Mouse (Mus musculus) heart, adult 2 months (tissue): ENCODE measurements around the gene Phlpp2. TPM values are rescaled to one million over a fixed set of nuclear protein-coding genes. Genes with fewer than 3 reads are reported as not detected.

Experiments used
- DNase-seq, 2 experiments: peaks; one replicate each; pipeline ENCODE4 v3.0.0; 2021
- H3K27ac ChIP-seq: fragments of 200-600 bp; 2 replicates; pipeline ENCODE4 v1.8.1; 2022
- H3K27me3 ChIP-seq: fragments of 200-500 bp; 2 replicates; pipeline ENCODE4 v1.6.1; 2012; ENCODE audit warnings: mild to moderate bottlenecking, low read length, inconsistent platforms, mixed read lengths; ENCODE audit not compliant: control insufficient read depth, insufficient read depth
- H3K36me3 ChIP-seq: fragments of 200-500 bp; 2 replicates; pipeline ENCODE4 v1.6.1; 2012; ENCODE audit warnings: low read length, inconsistent platforms; ENCODE audit not compliant: control insufficient read depth, insufficient read depth
- H3K4me1 ChIP-seq: fragments of 200-500 bp; 2 replicates; pipeline ENCODE4 v1.6.1; 2011; ENCODE audit warnings: low read length; ENCODE audit not compliant: control insufficient read depth, insufficient read depth
- H3K4me3 ChIP-seq: fragments of 200-600 bp; 2 replicates; pipeline ENCODE4 v1.8.1; 2022
- H3K79me2 ChIP-seq: fragments of 200-500 bp; replicated peaks from 2 replicates; pipeline ENCODE4 v1.6.1; 2012; ENCODE audit warnings: mild to moderate bottlenecking, inconsistent platforms, low read length, moderate library complexity, mixed read lengths; ENCODE audit not compliant: control insufficient read depth, insufficient read depth
- H3K9ac ChIP-seq: fragments of 200-500 bp; 2 replicates; pipeline ENCODE4 v1.6.1; 2012; ENCODE audit warnings: low read depth, mild to moderate bottlenecking, control low read depth, inconsistent platforms, low read length, mixed read lengths
- CTCF ChIP-seq: fragments of 200-600 bp; IDR thresholded peaks from 2 replicates; pipeline ENCODE4 v1.8.1; 2022; ENCODE audit warnings: antibody characterized with exemption, mild to moderate bottlenecking, moderate library complexity
- EP300 ChIP-seq: fragments of 200-500 bp; IDR thresholded peaks from 2 replicates; pipeline ENCODE4 v1.6.1; 2011; ENCODE audit warnings: low read depth, low read length, control low read depth; ENCODE audit not compliant: insufficient read depth
- POLR2A ChIP-seq: fragments of 200-500 bp; IDR thresholded peaks from 2 replicates; pipeline ENCODE4 v1.6.1; 2011; ENCODE audit warnings: mild to moderate bottlenecking, low read depth, low read length, control low read depth; ENCODE audit not compliant: insufficient read depth
- WGBS: fragments of 180-500 bp; shearing (Covaris S2); methylation state at CpG from one replicate; pipeline ENCODE4 v1.1.7; 2018; 5-methylcytosine and 5-hydroxymethylcytosine counted together
- intact Hi-C: fragments of 180-260 bp; cut with DNase I; formaldehyde crosslinking; loops from one replicate; pipeline ENCODE4 v1.15.1; 2025
- polyA plus RNA-seq: library from polyadenylated mRNA; depleted of rRNA; stranded (reverse); fragments of >200 nt; gene quantifications from 2 replicates; pipeline ENCODE4 v1.2.3, GENCODE M21; 2012
- total RNA-seq, 2 experiments: library from RNA; stranded (reverse); gene quantifications; 2 replicates each; pipeline ENCODE4 v1.2.3; 2021

Phlpp2 gene
- total and polyA plus RNA-seq, 3 experiments = 2.1 to 4.6 (median 3.2) TPM

- peak; percentile 98 for TF ChIP-seq CTCF
- TF ChIP-seq EP300 = 0 out of 2 replicates have a peak, but pooled peaks have one; percentile 59
- TF ChIP-seq POLR2A = no peak
- peak; percentile 57 to 61 for DNase-seq
- peaks cover 1% of the 10 kb centered on the region; the same call in 1 of the 2 replicates for H3K36me3 ChIP-seq
- intact Hi-C loops = loop anchor here (1.0 to 10.0 kb wide), 2 partner anchors 64 to 221 kb away; partner anchors contain the start of gene Zfp612
- H3K79me2 ChIP-seq = no peaks in the 10 kb centered on the region
- H3K27ac ChIP-seq = no peak overlapping the region
- 36% methylated on average over 6 of the region's 6 CpGs for WGBS
- H3K9ac ChIP-seq = no peak overlapping the region
- peaks cover under 1% of the 10 kb centered on the region; the same call in 1 of the 2 replicates for H3K4me1 ChIP-seq
- H3K4me3 ChIP-seq = no peak overlapping the region
- H3K27me3 ChIP-seq = no peaks in the 10 kb centered on the region
Measured at GRCm38 (mm10) chr8:109853423-109853822, 14.9 kb upstream of the Phlpp2 start.

DNA sequence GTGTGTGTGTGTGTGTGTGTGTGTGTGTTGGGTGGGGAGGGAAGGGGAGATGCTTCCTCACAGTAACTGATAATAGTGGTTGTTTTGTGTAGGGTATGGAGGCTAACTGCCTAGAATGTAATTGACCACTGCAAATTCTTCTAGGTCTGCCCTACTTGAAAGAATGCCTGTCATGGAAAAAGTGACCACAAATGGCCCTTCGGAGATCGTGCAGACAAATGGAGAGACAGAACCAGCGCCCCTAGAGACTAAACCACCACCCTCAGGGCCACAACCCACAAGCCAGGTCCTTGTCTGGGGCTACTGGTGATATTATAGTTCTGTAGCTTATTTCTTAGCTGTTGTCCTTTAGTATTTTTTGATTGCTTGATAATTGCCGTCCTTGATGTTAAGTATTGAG is 13.8 kb upstream of the Phlpp2 start:
- peaks cover 2% of the 10 kb centered on the region; the same call in 1 of the 2 replicates for H3K36me3 ChIP-seq
- H3K79me2 ChIP-seq = no peaks in the 10 kb centered on the region
- no peaks in the 10 kb centered on the region for H3K27me3 ChIP-seq
- no peak for DNase-seq
- 92% methylated on average over 4 of the region's 4 CpGs for WGBS
- TF ChIP-seq EP300 = no peak
- no peaks in the 10 kb centered on the region for H3K4me1 ChIP-seq
- H3K4me3 ChIP-seq = no peak overlapping the region
- intact Hi-C loops = loop anchor here (10.0 kb wide), 1 partner anchor 220 kb away; the partner anchor contains the start of gene Zfp612
- no peak overlapping the region for H3K9ac ChIP-seq
- no peak overlapping the region for H3K27ac ChIP-seq

GRCm38 (mm10) chr8:109855451-109855850 is 12.9 kb upstream of the Phlpp2 start:
- no peak overlapping the region for H3K9ac ChIP-seq
- no peak overlapping the region for H3K27ac ChIP-seq
- no peak for DNase-seq
- H3K79me2 ChIP-seq = no peaks in the 10 kb centered on the region
- H3K4me1 ChIP-seq = no peaks in the 10 kb centered on the region
- TF ChIP-seq EP300 (no peak), POLR2A (no peak), CTCF (no peak)
- no peak overlapping the region for H3K4me3 ChIP-seq
- WGBS = 96% methylated on average over 6 of the region's 6 CpGs
- H3K27me3 ChIP-seq = no peaks in the 10 kb centered on the region
- intact Hi-C loops = loop anchor here (10.0 kb wide), 1 partner anchor 219 kb away; the partner anchor contains the start of gene Zfp612
- peaks cover 2% of the 10 kb centered on the region for H3K36me3 ChIP-seq

DNA sequence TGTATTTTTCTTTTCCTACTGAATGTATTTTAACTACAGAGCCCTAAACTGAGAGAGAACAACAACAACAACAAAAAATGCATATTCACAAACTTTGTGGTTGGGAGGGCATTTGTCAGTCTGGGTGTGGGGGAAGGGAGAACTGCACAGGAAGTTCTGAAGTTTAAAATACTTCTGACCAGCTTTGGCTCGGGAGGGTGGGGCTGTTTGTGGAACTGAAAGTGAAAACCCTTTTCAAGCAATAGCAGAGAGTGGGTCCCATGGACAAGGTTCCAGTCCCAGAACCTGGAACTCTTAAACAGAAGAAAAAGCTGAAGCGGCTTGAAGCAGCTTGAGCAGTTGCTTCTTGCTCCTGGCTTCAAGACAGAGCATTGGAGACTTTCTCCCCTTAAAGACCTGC is 4.9 kb upstream of the Phlpp2 start:
- WGBS = 53% methylated on average over 2 of the region's 2 CpGs
- Histone ChIP-seq H3K27ac (peak overlapping the region; percentile 78), H3K4me1 (no peaks in the 10 kb centered on the region), H3K4me3 (no peak overlapping the region; the same call in 1 of the 2 replicates), H3K36me3 (peaks cover 11% of the 10 kb centered on the region), H3K79me2 (no peaks in the 10 kb centered on the region), H3K9ac (no peak overlapping the region), H3K27me3 (no peaks in the 10 kb centered on the region)
- TF ChIP-seq EP300 = no peak
- no peak for TF ChIP-seq POLR2A
- TF ChIP-seq CTCF = no peak
- intact Hi-C loops = loop anchor here (10.0 kb wide), 1 partner anchor 299 kb away; the partner anchor contains the start of genes Dhx38 and Txnl4b
- peak; percentile 36 to 66 for DNase-seq

- Histone ChIP-seq H3K9ac (no peak overlapping the region), H3K27me3 (no peaks in the 10 kb centered on the region), H3K4me1 (peaks cover 2% of the 10 kb centered on the region), H3K27ac (no peak overlapping the region), H3K79me2 (peaks cover 3% of the 10 kb centered on the region; the same call in 1 of the 2 replicates), H3K4me3 (no peak overlapping the region), H3K36me3 (peaks cover 10% of the 10 kb centered on the region)
- intact Hi-C loops = loop anchor here (5.0 to 10.0 kb wide), 4 partner anchors 53 to 300 kb away; partner anchors contain the start of genes Ap1g1, Dhx38, Ist1 and Txnl4b
- 81% methylated on average over 2 of the region's 2 CpGs for WGBS
- DNase-seq = no peak
- TF ChIP-seq EP300 = no peak
- no peak for TF ChIP-seq CTCF
- no peak for TF ChIP-seq POLR2A
Measured at GRCm38 (mm10) chr8:109864798-109865197, 3.5 kb upstream of the Phlpp2 start.

DNA sequence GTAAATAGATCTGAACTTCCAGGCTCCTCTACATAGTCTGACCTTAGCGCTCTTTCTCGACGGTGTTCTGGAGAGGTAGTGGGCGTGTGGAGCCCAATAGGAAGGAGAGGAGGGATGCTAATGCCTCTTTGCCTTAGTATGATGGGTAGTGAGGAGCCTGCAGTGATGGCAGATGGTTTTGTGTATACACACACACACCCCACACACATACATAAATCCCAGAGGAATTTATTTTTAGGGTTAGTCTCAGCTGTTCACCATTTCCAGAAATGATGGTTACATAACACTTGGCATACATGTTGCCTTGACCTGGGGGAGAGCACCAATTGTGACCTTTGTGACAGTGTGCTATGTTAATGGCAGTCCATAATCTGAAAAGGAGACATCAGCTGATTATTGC is 2.8 kb upstream of the Phlpp2 start:
- 82% methylated on average over 4 of the region's 4 CpGs for WGBS

More for the DNA sequence above, 2.8 kb upstream of the Phlpp2 start:
- no peak for DNase-seq
- Histone ChIP-seq H3K4me1 (peaks cover 2% of the 10 kb centered on the region), H3K36me3 (peaks cover 10% of the 10 kb centered on the region), H3K9ac (no peak overlapping the region), H3K27ac (no peak overlapping the region), H3K27me3 (no peaks in the 10 kb centered on the region), H3K4me3 (no peak overlapping the region), H3K79me2 (peaks cover 3% of the 10 kb centered on the region; the same call in 1 of the 2 replicates)
- no peak for TF ChIP-seq POLR2A
- no peak for TF ChIP-seq CTCF
- no peak for TF ChIP-seq EP300
- intact Hi-C loops = loop anchor here (5.0 to 10.0 kb wide), 4 partner anchors 52 to 301 kb away; partner anchors contain the start of genes Ap1g1, Dhx38, Ist1 and Txnl4b
